Mouse (Mus musculus): ENCODE data around the gene Zic1. TPM values are rescaled to one million over a fixed set of nuclear protein-coding genes. Genes with fewer than 3 reads are reported as not detected.

Zic1 gene
- polyA plus RNA-seq, 1 experiment from 2014 or later = not detected

DNA sequence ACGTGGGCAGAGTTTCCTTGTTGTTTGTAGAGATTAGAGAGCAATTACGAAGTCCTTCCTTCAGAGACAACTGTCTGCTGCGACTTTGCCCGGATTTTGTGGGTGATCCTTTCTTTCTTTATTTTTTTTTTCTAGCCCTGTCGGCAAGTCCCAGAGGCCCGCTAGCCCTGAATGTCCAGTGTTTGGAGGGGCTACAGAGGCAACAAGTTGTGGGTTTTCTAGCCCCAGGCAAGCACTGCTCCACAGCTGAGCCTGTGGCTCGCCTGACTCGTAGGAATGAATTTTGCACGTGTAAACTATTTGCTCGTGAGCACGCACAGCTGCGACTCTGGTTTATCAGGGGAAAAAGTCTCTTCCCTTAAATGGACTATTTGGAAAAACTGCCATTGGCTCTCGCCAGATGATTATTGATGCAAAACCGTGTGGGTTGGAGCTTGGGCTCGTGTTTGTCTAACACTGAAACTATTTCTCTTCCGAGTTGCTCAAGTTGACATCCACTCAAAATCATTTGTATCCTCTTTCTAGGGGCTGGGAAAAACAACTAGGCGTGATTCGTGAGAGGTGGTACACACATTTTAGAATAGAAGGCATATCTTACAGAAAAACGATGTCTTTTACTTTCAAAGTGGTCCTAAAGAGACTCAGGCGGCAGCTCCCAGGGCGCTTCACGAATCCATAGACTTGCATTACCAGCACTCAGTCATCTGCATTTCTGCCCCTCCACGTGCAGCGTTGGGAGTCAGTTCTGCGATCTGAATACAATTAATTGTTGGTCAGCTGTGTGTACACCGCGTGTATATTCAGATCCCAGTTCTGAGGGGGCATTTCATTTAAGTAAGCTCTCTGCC, 39.5 kb upstream of the Zic1 start:
- DNase-seq (ENCODE audit: low spot score) (no peak), ATAC-seq (ENCODE audit: low FRiP score, low TSS enrichment) (no peak)
- no peaks in the 10 kb centered on the region for H3K9me3 ChIP-seq (ENCODE audit: control insufficient read depth, low read length)
- WGBS = under 1% methylated on average over 27 of the region's 27 CpGs
- no peak overlapping the region for H3K9ac ChIP-seq (ENCODE audit: low read length)
- peaks cover 33% of the 10 kb centered on the region for H3K27me3 ChIP-seq (ENCODE audit: control insufficient read depth, insufficient read depth, low read length)
- H3K4me1 ChIP-seq (replicated peaks; ENCODE audit: control insufficient read depth, insufficient read depth) = no peaks in the 10 kb centered on the region
- TF ChIP-seq EP300 (optimal IDR thresholded peaks at IDR 0.05) = no peak
- no peak for TF ChIP-seq CTCF (IDR thresholded peaks at IDR 0.05; ENCODE audit: low read depth)
- H3K4me3 ChIP-seq (ENCODE audit: low read depth, low read length) = no peak overlapping the region
- H3K36me3 ChIP-seq (ENCODE audit: control insufficient read depth, insufficient read depth, low read length) = no peaks in the 10 kb centered on the region
- no peak overlapping the region for H3K27ac ChIP-seq (replicated peaks)
- no peak overlapping the region for H3K4me2 ChIP-seq (replicated peaks; ENCODE audit: low read depth)

DNA sequence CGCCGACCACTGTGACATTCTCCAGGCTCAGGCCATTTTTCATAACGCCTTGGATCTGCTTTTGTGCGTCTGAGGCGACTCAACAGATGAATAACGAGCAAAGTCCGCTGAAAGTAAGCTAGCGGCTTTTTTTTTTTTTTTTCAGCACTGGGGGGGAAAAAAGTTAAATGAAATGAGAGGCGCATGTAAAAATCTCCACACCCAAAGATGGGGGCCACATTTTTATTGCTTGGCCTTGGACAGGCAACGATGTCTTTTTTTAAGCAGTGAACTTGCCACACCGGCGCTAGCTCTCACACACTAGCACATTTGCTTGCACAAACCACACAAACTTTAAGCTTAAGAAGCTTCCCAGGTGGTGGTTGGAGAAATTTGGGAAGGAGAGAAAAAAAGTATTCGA, 38.6 kb upstream of the Zic1 start:
- Histone ChIP-seq H3K9ac (ENCODE audit: low read length) (no peak overlapping the region), H3K27ac (replicated peaks) (no peak overlapping the region), H3K27me3 (ENCODE audit: control insufficient read depth, insufficient read depth, low read length) (peaks cover 33% of the 10 kb centered on the region), H3K36me3 (ENCODE audit: control insufficient read depth, insufficient read depth, low read length) (no peaks in the 10 kb centered on the region), H3K4me2 (replicated peaks; ENCODE audit: low read depth) (no peak overlapping the region), H3K4me1 (replicated peaks; ENCODE audit: control insufficient read depth, insufficient read depth) (no peaks in the 10 kb centered on the region), H3K4me3 (ENCODE audit: low read depth, low read length) (no peak overlapping the region), H3K9me3 (ENCODE audit: control insufficient read depth, low read length) (no peaks in the 10 kb centered on the region)
- no peak for TF ChIP-seq EP300 (optimal IDR thresholded peaks at IDR 0.05)
- no peak for TF ChIP-seq CTCF (IDR thresholded peaks at IDR 0.05; ENCODE audit: low read depth)
- no peak for DNase-seq (ENCODE audit: low spot score)
- ATAC-seq (ENCODE audit: low FRiP score, low TSS enrichment) = no peak
- WGBS = 3% methylated on average over 13 of the region's 13 CpGs

DNA sequence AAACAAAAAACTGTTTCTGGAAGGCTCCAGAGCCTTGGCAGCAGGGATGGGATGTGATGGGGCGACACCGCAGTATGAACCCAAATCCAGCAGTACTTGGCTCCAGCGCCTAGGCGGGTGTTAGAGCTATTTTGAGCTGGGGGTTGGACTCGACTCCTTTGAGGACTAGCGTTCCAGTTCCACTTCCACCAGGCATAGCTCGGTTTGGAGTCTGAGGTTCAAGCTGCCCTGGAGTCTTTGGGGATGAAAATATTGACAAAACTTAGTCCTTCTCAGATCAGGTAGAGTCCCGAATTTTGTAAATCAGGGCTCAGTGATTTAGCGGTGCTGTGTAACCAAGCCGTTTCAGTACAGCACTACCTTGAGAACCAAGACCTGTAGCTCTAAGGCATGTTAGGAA, 35.9 kb upstream of the Zic1 start:
- no peak for ATAC-seq (ENCODE audit: low FRiP score, low TSS enrichment)
- WGBS = under 1% methylated on average over 10 of the region's 10 CpGs
- Histone ChIP-seq H3K4me1 (replicated peaks; ENCODE audit: control insufficient read depth, insufficient read depth) (no peaks in the 10 kb centered on the region), H3K27ac (replicated peaks) (no peak overlapping the region), H3K36me3 (ENCODE audit: control insufficient read depth, insufficient read depth, low read length) (no peaks in the 10 kb centered on the region), H3K27me3 (ENCODE audit: control insufficient read depth, insufficient read depth, low read length) (peaks cover 34% of the 10 kb centered on the region), H3K9ac (ENCODE audit: low read length) (no peak overlapping the region), H3K4me2 (replicated peaks; ENCODE audit: low read depth) (no peak overlapping the region), H3K9me3 (ENCODE audit: control insufficient read depth, low read length) (no peaks in the 10 kb centered on the region), H3K4me3 (ENCODE audit: low read depth, low read length) (no peak overlapping the region)
- no peak for TF ChIP-seq EP300 (optimal IDR thresholded peaks at IDR 0.05)
- no peak for DNase-seq (ENCODE audit: low spot score)

DNA sequence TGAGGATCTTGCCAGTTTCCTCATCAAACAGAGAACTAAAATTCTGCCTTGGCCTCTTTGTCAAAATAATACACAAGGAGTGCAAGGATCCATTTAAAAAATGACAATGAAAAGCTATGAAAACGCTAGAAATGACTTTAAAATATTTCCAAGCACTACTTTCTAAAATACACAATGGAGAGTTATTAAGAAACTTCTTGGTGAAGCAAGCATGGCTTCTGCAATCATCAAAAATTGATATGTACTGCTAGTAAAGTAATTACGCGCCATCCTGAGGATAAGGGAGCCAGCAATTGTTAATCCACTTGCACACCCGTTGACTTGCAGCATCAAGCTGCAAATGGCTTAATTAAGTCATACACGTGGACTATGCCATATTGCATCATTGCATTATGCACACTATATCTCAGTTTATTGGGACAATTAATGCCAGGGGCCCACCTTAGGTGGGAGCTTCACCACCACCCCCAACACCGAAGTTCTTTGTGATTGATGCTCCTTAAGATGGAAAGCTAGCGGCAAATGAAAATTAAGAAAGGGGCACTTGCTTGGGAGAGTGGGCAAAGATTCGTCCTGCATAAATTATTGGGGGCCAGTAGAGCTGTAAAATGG, 35.0 kb upstream of the Zic1 start:
- no peaks in the 10 kb centered on the region for H3K36me3 ChIP-seq (ENCODE audit: control insufficient read depth, insufficient read depth, low read length)
- no peaks in the 10 kb centered on the region for H3K4me1 ChIP-seq (replicated peaks; ENCODE audit: control insufficient read depth, insufficient read depth)
- no peak for DNase-seq (ENCODE audit: low spot score)
- WGBS = 10% methylated on average over 8 of the region's 8 CpGs
- no peak overlapping the region for H3K9ac ChIP-seq (ENCODE audit: low read length)
- TF ChIP-seq CTCF (IDR thresholded peaks at IDR 0.05; ENCODE audit: low read depth) (no peak), EP300 (optimal IDR thresholded peaks at IDR 0.05) (no peak)
- no peaks in the 10 kb centered on the region for H3K9me3 ChIP-seq (ENCODE audit: control insufficient read depth, low read length)
- no peak for ATAC-seq (ENCODE audit: low FRiP score, low TSS enrichment)
- H3K4me3 ChIP-seq (ENCODE audit: low read depth, low read length) = no peak overlapping the region
- peaks cover 25% of the 10 kb centered on the region for H3K27me3 ChIP-seq (ENCODE audit: control insufficient read depth, insufficient read depth, low read length)
- H3K4me2 ChIP-seq (replicated peaks; ENCODE audit: low read depth) = no peak overlapping the region
- H3K27ac ChIP-seq (replicated peaks) = no peak overlapping the region

DNA sequence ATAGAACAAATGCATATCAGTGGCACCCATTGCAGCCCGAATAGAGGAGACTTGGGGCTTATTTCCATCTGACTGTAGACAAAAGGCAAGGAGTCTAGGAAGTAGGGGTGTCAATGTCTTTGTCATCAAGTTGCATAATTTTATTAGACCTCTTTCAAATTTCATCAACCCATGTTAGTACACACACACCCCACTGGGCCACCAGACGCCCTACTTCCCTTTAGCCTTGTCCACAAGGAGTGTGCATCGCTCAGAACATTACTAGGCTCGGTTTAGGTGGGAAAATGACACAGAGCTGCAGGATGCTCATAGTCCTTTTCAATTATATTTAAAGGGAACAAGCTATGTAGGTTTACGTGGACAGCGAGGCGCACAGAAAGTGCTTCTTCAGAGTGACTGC, 34.4 kb upstream of the Zic1 start:
- TF ChIP-seq EP300 (optimal IDR thresholded peaks at IDR 0.05) (no peak), CTCF (IDR thresholded peaks at IDR 0.05; ENCODE audit: low read depth) (no peak)
- DNase-seq (ENCODE audit: low spot score) (no peak), ATAC-seq (ENCODE audit: low FRiP score, low TSS enrichment) (no peak)
- Histone ChIP-seq H3K9ac (ENCODE audit: low read length) (no peak overlapping the region), H3K36me3 (ENCODE audit: control insufficient read depth, insufficient read depth, low read length) (no peaks in the 10 kb centered on the region), H3K4me1 (replicated peaks; ENCODE audit: control insufficient read depth, insufficient read depth) (no peaks in the 10 kb centered on the region), H3K4me2 (replicated peaks; ENCODE audit: low read depth) (no peak overlapping the region), H3K4me3 (ENCODE audit: low read depth, low read length) (no peak overlapping the region), H3K9me3 (ENCODE audit: control insufficient read depth, low read length) (no peaks in the 10 kb centered on the region), H3K27ac (replicated peaks) (no peak overlapping the region), H3K27me3 (ENCODE audit: control insufficient read depth, insufficient read depth, low read length) (peaks cover 25% of the 10 kb centered on the region)
- 26% methylated on average over 7 of the region's 7 CpGs for WGBS

All from stomach, postnatal 0 days (tissue).